Mouse (Mus musculus): Measurements from ENCODE around the gene Gigyf2.

The Gigyf2 gene

DNA sequence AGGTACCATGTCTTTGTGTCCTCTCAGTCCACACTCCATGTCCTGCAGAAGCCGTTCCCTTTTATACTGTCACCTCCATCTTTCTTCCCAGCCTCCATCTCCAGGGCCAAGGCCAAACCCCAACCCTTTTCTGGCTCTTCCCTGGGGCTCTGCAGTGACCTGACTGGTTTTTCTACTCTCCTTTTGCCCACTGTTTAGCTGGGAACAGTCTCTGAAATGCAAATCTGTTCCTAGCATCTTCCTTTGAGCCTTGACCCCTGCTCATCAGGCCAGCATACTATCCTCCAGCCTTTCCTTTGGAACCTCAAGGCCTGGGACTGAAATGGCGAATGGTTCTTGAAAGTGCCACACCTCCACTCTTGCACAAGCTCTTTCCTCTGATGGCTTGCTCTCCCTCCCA, 13.7 kb upstream of the Gigyf2 start:
- TF ChIP-seq NANOG (IDR thresholded peaks at IDR 0.05; ENCODE audit: borderline replicate concordance, low read length) (no peak), CTCF (conservative IDR thresholded peaks at IDR 0.05; ENCODE audit: low read length) (no peak), POU5F1 (IDR thresholded peaks at IDR 0.05; ENCODE audit: borderline replicate concordance, low read length) (no peak)

DNA sequence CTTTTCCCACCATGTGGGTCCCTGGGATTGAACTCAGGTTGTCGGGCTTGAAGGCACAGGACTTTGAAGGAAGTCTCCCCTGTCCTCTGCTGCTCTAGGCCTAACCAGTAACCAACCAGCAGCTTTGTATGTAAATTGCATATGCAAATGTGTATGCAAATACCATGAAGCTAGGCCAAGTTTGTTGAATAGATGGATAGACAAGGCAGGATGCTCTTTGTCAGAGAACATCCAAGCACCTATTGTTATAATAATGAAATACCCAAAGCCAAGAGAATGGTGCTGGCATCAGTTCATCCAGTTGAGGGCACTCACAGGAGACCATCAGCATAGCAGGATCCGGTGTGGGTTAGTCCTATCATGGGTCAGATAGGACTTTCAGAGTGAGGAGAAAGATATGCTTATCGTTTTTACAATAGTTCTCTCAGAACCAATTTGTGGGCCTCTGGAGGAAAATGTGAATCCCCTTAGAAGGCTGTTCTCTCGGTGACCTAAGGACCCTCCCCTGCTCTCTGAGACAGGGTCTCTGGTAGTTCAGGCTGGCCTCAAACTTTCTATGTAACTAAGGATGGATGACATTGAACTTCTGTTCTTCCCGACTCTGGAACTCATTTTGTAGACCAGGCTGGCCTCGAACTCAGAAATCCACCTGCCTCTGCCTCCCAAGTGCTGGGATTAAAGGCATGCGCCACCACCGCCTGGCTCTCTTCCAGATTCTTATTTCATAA, 12.8 kb upstream of the Gigyf2 start:
- Histone ChIP-seq H3K9me3 (ENCODE audit: low read length) (no peaks in the 10 kb centered on the region), H3K36me3 (ENCODE audit: insufficient read depth, low read length) (no peaks in the 10 kb centered on the region), H3K4me1 (replicated peaks; ENCODE audit: low read depth, low read length) (peaks cover 42% of the 10 kb centered on the region), H3K4me3 (replicated peaks; ENCODE audit: low read length) (no peak overlapping the region), H3K27me3 (ENCODE audit: insufficient read depth, low read length) (no peaks in the 10 kb centered on the region)
- TF ChIP-seq CTCF (conservative IDR thresholded peaks at IDR 0.05; ENCODE audit: low read length) (no peak), NANOG (IDR thresholded peaks at IDR 0.05; ENCODE audit: borderline replicate concordance, low read length) (no peak), POU5F1 (IDR thresholded peaks at IDR 0.05; ENCODE audit: borderline replicate concordance, low read length) (peak; percentile 84)

More for the DNA sequence above, 13.7 kb upstream of the Gigyf2 start:
- no peaks in the 10 kb centered on the region for H3K27me3 ChIP-seq (ENCODE audit: insufficient read depth, low read length)
- no peaks in the 10 kb centered on the region for H3K9me3 ChIP-seq (ENCODE audit: low read length)
- H3K4me3 ChIP-seq (replicated peaks; ENCODE audit: low read length), result 0 out of 2 replicates have a peak overlapping the region, but pooled peaks have one; percentile 30
- no peaks in the 10 kb centered on the region for H3K36me3 ChIP-seq (ENCODE audit: insufficient read depth, low read length)
- peaks cover 51% of the 10 kb centered on the region for H3K4me1 ChIP-seq (replicated peaks; ENCODE audit: low read depth, low read length)

DNA sequence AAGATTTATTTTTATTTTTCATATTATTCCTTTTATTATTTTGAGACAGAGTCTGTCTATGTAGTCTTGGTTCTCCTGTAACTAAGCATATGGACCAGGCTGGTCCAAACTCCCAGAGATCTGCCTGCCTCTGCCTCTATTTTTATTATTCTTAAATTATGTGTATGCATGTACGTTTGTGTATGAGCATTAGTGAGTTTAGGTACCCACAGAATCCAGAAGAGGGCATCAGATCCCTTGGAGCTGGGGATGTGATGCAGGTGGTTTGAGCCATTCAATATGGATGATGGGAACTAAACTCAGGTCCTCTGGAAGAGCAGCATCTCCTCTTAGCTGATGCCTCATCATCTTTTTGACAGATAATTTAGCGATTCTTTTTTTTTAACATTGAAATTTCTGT, 11.4 kb upstream of the Gigyf2 start:
- TF ChIP-seq NANOG (IDR thresholded peaks at IDR 0.05; ENCODE audit: borderline replicate concordance, low read length) (no peak), CTCF (conservative IDR thresholded peaks at IDR 0.05; ENCODE audit: low read length) (no peak), POU5F1 (IDR thresholded peaks at IDR 0.05; ENCODE audit: borderline replicate concordance, low read length) (no peak)
- Histone ChIP-seq H3K4me3 (replicated peaks; ENCODE audit: low read length) (no peak overlapping the region), H3K27me3 (ENCODE audit: insufficient read depth, low read length) (no peaks in the 10 kb centered on the region), H3K9me3 (ENCODE audit: low read length) (peaks cover 11% of the 10 kb centered on the region), H3K4me1 (replicated peaks; ENCODE audit: low read depth, low read length) (peaks cover 29% of the 10 kb centered on the region), H3K36me3 (ENCODE audit: insufficient read depth, low read length) (no peaks in the 10 kb centered on the region)

DNA sequence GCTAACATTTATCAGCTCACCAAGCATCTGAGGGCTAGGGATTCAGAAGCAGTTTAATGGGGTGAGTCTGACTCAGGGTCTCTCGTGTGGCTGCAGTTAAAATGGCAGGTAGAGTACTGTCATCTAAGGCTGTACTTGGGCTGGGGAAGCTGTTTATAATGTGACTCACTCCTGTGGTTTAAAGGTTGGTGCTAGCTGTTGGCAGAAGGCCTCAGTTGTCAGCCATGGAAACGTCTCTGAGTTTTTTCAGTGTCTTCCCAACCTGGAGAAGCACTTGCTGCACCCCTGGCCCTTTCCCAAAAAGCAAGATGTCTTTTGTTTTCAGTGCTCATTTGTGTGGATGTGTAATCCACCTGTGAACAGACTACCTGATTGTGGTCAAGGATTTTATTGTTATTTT, 10.9 kb upstream of the Gigyf2 start:
- H3K4me3 ChIP-seq (replicated peaks; ENCODE audit: low read length), result no peak overlapping the region
- H3K4me1 ChIP-seq (replicated peaks; ENCODE audit: low read depth, low read length), result peaks cover 29% of the 10 kb centered on the region
- no peaks in the 10 kb centered on the region for H3K36me3 ChIP-seq (ENCODE audit: insufficient read depth, low read length)
- peaks cover 14% of the 10 kb centered on the region for H3K9me3 ChIP-seq (ENCODE audit: low read length)
- TF ChIP-seq CTCF (conservative IDR thresholded peaks at IDR 0.05; ENCODE audit: low read length) (no peak), NANOG (IDR thresholded peaks at IDR 0.05; ENCODE audit: borderline replicate concordance, low read length) (no peak)
- no peaks in the 10 kb centered on the region for H3K27me3 ChIP-seq (ENCODE audit: insufficient read depth, low read length)

DNA sequence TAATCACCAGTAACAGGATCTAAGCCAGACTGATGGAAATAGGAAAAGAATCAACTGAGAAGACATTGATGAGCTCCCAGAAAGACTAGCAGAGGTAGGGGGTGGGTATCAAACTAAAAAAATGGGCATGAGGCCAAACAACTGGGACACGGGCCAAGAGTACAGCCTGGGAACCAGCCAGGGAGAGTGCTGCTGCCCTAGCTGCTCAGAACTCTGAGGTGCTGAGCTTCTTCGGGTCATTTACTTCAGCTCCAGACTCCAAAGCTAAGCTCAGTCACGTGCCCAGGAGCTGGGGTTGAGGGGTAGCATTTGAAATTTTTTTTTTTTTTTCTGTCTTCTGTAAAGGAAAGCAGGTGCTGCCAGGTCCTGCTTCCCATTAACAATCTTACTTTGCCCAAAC, 10.1 kb upstream of the Gigyf2 start:
- Histone ChIP-seq H3K36me3 (ENCODE audit: insufficient read depth, low read length) (no peaks in the 10 kb centered on the region), H3K9me3 (ENCODE audit: low read length) (peaks cover 20% of the 10 kb centered on the region), H3K27me3 (ENCODE audit: insufficient read depth, low read length) (no peaks in the 10 kb centered on the region), H3K4me3 (replicated peaks; ENCODE audit: low read length) (no peak overlapping the region), H3K4me1 (replicated peaks; ENCODE audit: low read depth, low read length) (peaks cover 25% of the 10 kb centered on the region)
- TF ChIP-seq CTCF (conservative IDR thresholded peaks at IDR 0.05; ENCODE audit: low read length) (no peak), POU5F1 (IDR thresholded peaks at IDR 0.05; ENCODE audit: borderline replicate concordance, low read length) (no peak), NANOG (IDR thresholded peaks at IDR 0.05; ENCODE audit: borderline replicate concordance, low read length) (no peak)

DNA sequence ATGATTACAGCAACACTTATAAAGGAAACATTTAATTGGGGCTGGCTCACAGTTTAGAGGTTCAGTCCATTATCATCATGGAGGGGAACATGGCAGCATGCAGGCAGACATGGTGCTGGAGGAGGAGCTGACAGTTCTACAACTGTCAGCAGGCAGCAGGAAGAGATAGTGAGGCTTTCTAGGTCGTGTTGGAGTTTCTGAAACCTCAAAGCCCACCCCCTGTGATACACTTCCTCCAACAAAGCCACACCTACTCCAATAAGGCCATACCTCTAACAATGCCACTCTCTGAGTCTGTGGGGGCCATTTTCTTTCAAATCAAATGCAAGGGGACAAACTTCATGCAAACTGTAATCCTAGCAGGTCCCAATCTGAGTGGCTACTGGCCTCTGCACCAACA, 5.7 kb upstream of the Gigyf2 start:
- Histone ChIP-seq H3K27me3 (ENCODE audit: insufficient read depth, low read length) (no peaks in the 10 kb centered on the region), H3K4me1 (replicated peaks; ENCODE audit: low read depth, low read length) (peaks cover 3% of the 10 kb centered on the region), H3K9me3 (ENCODE audit: low read length) (peaks cover 20% of the 10 kb centered on the region), H3K4me3 (replicated peaks; ENCODE audit: low read length) (no peak overlapping the region), H3K36me3 (ENCODE audit: insufficient read depth, low read length) (no peaks in the 10 kb centered on the region)
- TF ChIP-seq POU5F1 (IDR thresholded peaks at IDR 0.05; ENCODE audit: borderline replicate concordance, low read length) (no peak), CTCF (conservative IDR thresholded peaks at IDR 0.05; ENCODE audit: low read length) (no peak), NANOG (IDR thresholded peaks at IDR 0.05; ENCODE audit: borderline replicate concordance, low read length) (no peak)

DNA sequence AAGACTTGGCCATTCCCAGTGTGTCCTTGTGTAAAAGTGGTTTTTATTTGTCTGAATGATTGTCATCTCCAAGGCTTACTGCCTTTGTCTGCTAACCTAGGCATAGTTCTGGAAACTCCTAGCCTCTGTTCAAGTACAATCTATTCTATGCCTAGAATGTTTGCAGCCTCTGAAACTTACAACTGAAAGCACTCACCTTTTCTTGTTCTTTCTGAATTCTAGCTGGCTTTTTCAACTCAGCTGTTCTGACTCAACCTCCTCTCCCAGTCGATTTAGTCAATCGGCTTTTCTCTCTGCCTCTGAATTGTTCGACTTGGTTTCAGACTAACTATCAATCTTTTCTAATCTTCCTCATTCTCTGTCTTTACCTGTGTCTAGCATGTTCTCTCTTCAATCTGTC, 4.0 kb upstream of the Gigyf2 start:
- TF ChIP-seq NANOG (IDR thresholded peaks at IDR 0.05; ENCODE audit: borderline replicate concordance, low read length), result no peak
- TF ChIP-seq POU5F1 (IDR thresholded peaks at IDR 0.05; ENCODE audit: borderline replicate concordance, low read length), result no peak
- TF ChIP-seq CTCF (conservative IDR thresholded peaks at IDR 0.05; ENCODE audit: low read length), result no peak
- no peaks in the 10 kb centered on the region for H3K27me3 ChIP-seq (ENCODE audit: insufficient read depth, low read length)

DNA sequence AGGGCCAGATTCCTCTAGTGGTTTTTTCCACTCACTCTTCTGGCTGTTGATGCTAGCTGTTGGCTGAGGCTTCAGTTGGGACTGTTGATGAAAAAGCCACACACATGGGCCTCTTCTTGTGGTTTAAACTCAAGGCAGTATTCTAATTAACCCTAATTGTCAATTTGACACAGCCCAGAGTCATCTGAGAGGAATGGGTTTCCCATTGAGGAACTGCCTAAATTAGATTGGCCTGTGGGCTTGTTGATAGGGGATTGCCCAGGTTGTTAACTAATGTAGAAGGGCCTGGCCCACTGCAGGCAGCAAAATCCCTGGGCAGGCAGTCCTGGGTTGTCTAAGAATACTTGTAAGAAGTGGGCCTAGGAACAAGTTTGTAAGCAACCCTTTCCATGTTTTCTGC, 2.1 kb upstream of the Gigyf2 start:
- TF ChIP-seq POU5F1 (IDR thresholded peaks at IDR 0.05; ENCODE audit: borderline replicate concordance, low read length) (no peak), CTCF (conservative IDR thresholded peaks at IDR 0.05; ENCODE audit: low read length) (no peak), NANOG (IDR thresholded peaks at IDR 0.05; ENCODE audit: borderline replicate concordance, low read length) (no peak)
- no peaks in the 10 kb centered on the region for H3K27me3 ChIP-seq (ENCODE audit: insufficient read depth, low read length)
- H3K9me3 ChIP-seq (ENCODE audit: low read length), result peaks cover 15% of the 10 kb centered on the region
- peaks cover 4% of the 10 kb centered on the region for H3K36me3 ChIP-seq (ENCODE audit: insufficient read depth, low read length)
- peaks cover 28% of the 10 kb centered on the region for H3K4me1 ChIP-seq (replicated peaks; ENCODE audit: low read depth, low read length)
- no peak overlapping the region for H3K4me3 ChIP-seq (replicated peaks; ENCODE audit: low read length)

More for the DNA sequence above, 4.0 kb upstream of the Gigyf2 start:
- Histone ChIP-seq H3K9me3 (ENCODE audit: low read length) (peaks cover 20% of the 10 kb centered on the region), H3K4me1 (replicated peaks; ENCODE audit: low read depth, low read length) (peaks cover 9% of the 10 kb centered on the region), H3K36me3 (ENCODE audit: insufficient read depth, low read length) (no peaks in the 10 kb centered on the region), H3K4me3 (replicated peaks; ENCODE audit: low read length) (no peak overlapping the region)
